Mouse (Mus musculus) heart, embryonic 14.5 days (tissue): ENCODE data around the gene Gabarap. TPM values are rescaled to one million over a fixed set of nuclear protein-coding genes. Genes with fewer than 3 reads are reported as not detected.

Source experiments
- ATAC-seq: fragments of 200-750 bp; cut with Nextera tagmentation; 2 replicates; pipeline ENCODE4 v1.8.0; 2017; ENCODE audit warnings: low read depth, moderate TSS enrichment; ENCODE audit not compliant: insufficient number of reproducible peaks, insufficient read depth, low FRiP score
- H3K27ac ChIP-seq, 2 experiments: fragments of 200-500 bp in 1 of 2; fragments of 300-500 bp in 1 of 2; sonication (generic) in 1 of 2; replicated peaks in 1 of 2; 2 replicates each; pipeline ENCODE4 v1.5.1; 2012 to 2014; ENCODE audit warnings: low read depth in 2 of 2, low read length in 2 of 2, control low read depth in 1 of 2, mild to moderate bottlenecking in 1 of 2, mixed read lengths in 1 of 2; ENCODE audit not compliant: control insufficient read depth in 1 of 2, insufficient read depth in 1 of 2
- H3K27me3 ChIP-seq: fragments of 300-500 bp; sonication (generic); 2 replicates; pipeline ENCODE4 v1.6.1; 2014; ENCODE audit warnings: mild to moderate bottlenecking, low read length, control low read depth; ENCODE audit not compliant: control insufficient read depth, insufficient read depth
- H3K36me3 ChIP-seq: fragments of 300-500 bp; sonication (generic); 2 replicates; pipeline ENCODE4 v1.6.1; 2014; ENCODE audit warnings: mild to moderate bottlenecking, control low read depth, low read length, mixed read lengths; ENCODE audit not compliant: control insufficient read depth, insufficient read depth
- H3K4me1 ChIP-seq, 2 experiments: fragments of 200-500 bp in 1 of 2; fragments of 300-500 bp in 1 of 2; sonication (generic) in 1 of 2; 2 replicates each; pipeline ENCODE4 v1.6.1; 2012 to 2014; ENCODE audit warnings: low read length in 2 of 2, control low read depth in 1 of 2, mixed read lengths in 1 of 2; ENCODE audit not compliant: control insufficient read depth in 2 of 2, insufficient read depth in 2 of 2
- H3K4me2 ChIP-seq: fragments of 300-500 bp; sonication (generic); 2 replicates; pipeline ENCODE4 v1.6.1; 2014; ENCODE audit warnings: mild to moderate bottlenecking, low read length
- H3K4me3 ChIP-seq, 2 experiments: fragments of 200-500 bp in 1 of 2; fragments of 300-500 bp in 1 of 2; sonication (generic) in 1 of 2; 2 replicates each; pipeline ENCODE4 v1.5.1; 2012 to 2014; ENCODE audit warnings: low read length in 2 of 2, mild to moderate bottlenecking in 2 of 2, control low read depth in 1 of 2, low read depth in 1 of 2, moderate library complexity in 1 of 2; ENCODE audit not compliant: control insufficient read depth in 1 of 2, insufficient read depth in 1 of 2
- H3K9ac ChIP-seq: fragments of 300-500 bp; sonication (generic); 2 replicates; pipeline ENCODE4 v1.6.1; 2014; ENCODE audit warnings: mild to moderate bottlenecking, low read length
- H3K9me3 ChIP-seq: fragments of 300-500 bp; sonication (generic); 2 replicates; pipeline ENCODE4 v1.6.1; 2016; ENCODE audit warnings: low read length, control low read depth; ENCODE audit not compliant: control insufficient read depth
- WGBS: fragments of 180-500 bp; shearing (Covaris S2); extraction: QIAGEN DNeasy Blood & Tissue Kit; methylation state at CpG from one replicate; pipeline ENCODE4 v1.1.7; 2014; 5-methylcytosine and 5-hydroxymethylcytosine counted together
- polyA plus RNA-seq: library from polyadenylated mRNA; unstranded; fragments of >200 nt; fragmentation: Nextera tagmentation; extraction: Ambion mirVana; gene quantifications from 2 replicates; pipeline ENCODE4 v1.2.1, GENCODE M21; 2014

The Gabarap gene
- polyA plus RNA-seq, 1 experiment from 2014 or later: 540 TPM

- peak overlapping the region; percentile 83; the same call in 1 of the 2 replicates for H3K9ac ChIP-seq
- H3K9me3 ChIP-seq: no peaks in the 10 kb centered on the region
- peaks cover 15 to 47% of the 10 kb centered on the region in 2 experiments for H3K4me1 ChIP-seq
- no peak overlapping the region for H3K4me2 ChIP-seq
- ATAC-seq: no peak
- H3K36me3 ChIP-seq: peaks cover 18% of the 10 kb centered on the region
- H3K27ac ChIP-seq: no peak overlapping the region
- no peaks in the 10 kb centered on the region for H3K27me3 ChIP-seq
- no peak overlapping the region for H3K4me3 ChIP-seq
- 40% methylated on average over 7 of the region's 7 CpGs for WGBS
These were observed 26.3 kb downstream of the Gabarap start for GRCm38 (mm10) chr11:70017199-70017767.

- Histone ChIP-seq H3K36me3 (peaks cover 8% of the 10 kb centered on the region), H3K9ac (peak overlapping the region; percentile 83), H3K4me3 (peak overlapping the region; percentile 36 to 56), H3K4me2 (peak overlapping the region; percentile 71), H3K4me1 (peaks cover 15 to 50% of the 10 kb centered on the region in 2 experiments), H3K27me3 (no peaks in the 10 kb centered on the region), H3K9me3 (no peaks in the 10 kb centered on the region), H3K27ac (peak overlapping the region in 1 of 2 experiments; percentile 78; a peak in 2 of 4 replicates)
- WGBS: 3% methylated on average over 24 of the region's 25 CpGs
- no peak for ATAC-seq
These were observed 27.4 kb downstream of the Gabarap start for GRCm38 (mm10) chr11:70018131-70018990.

GRCm38 (mm10) chr11:70019495-70020021 lies 28.6 kb downstream of the Gabarap start:
- Histone ChIP-seq H3K4me1 (peaks cover 15 to 51% of the 10 kb centered on the region in 2 experiments), H3K27ac (peak overlapping the region; percentile 24 to 78; a peak in 2 of 4 replicates), H3K36me3 (no peaks in the 10 kb centered on the region), H3K9ac (peak overlapping the region; percentile 83), H3K4me2 (peak overlapping the region; percentile 71), H3K4me3 (peak overlapping the region; percentile 35 to 56; a peak in 3 of 4 replicates), H3K27me3 (no peaks in the 10 kb centered on the region), H3K9me3 (no peaks in the 10 kb centered on the region)
- ATAC-seq: no peak
- 0% methylated on average over 1 of the region's 2 CpGs for WGBS

GRCm38 (mm10) chr11:70020022-70020631 lies 29.2 kb downstream of the Gabarap start:
- Histone ChIP-seq H3K4me3 (peak overlapping the region in 1 of 2 experiments; percentile 42; a peak in 2 of 4 replicates), H3K9me3 (no peaks in the 10 kb centered on the region), H3K27ac (peak overlapping the region; percentile 51 to 69), H3K36me3 (no peaks in the 10 kb centered on the region), H3K27me3 (no peaks in the 10 kb centered on the region), H3K4me1 (peaks cover 13 to 50% of the 10 kb centered on the region in 2 experiments), H3K4me2 (peak overlapping the region; percentile 71), H3K9ac (peak overlapping the region; percentile 11; the same call in 1 of the 2 replicates)
- no peak for ATAC-seq
- 33% methylated on average over 7 of the region's 8 CpGs for WGBS

DNA sequence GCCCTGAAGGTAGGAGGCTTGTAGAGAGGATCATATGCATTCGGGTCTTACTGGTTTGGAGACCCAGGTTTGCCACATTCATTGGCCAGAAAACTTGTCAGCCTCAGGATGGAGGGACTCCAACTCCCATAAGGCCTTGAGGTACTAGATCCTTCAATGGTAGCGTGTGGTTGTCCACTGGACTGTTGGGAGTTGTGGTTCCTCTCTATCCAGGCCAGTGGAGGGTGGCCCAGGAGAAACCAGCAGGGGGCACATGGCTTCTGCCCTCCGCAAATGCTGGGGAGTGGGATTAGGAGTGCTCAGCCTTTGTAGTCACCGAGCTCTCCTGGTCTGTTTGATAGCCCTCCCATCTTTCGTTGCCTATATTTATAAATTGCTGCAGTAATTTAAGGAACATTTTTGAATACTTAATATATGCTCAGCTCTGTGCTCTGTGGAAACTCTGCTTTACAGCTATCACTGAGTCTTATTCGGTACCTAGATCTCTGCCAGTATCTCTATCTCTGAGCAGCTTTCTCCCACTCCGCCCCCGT lies 29.9 kb downstream of the Gabarap start:
- Histone ChIP-seq H3K9me3 (no peaks in the 10 kb centered on the region), H3K27me3 (no peaks in the 10 kb centered on the region), H3K4me3 (peak overlapping the region; percentile 42), H3K4me2 (peak overlapping the region; percentile 71), H3K4me1 (peaks cover 13 to 50% of the 10 kb centered on the region in 2 experiments), H3K9ac (peak overlapping the region; percentile 42), H3K36me3 (no peaks in the 10 kb centered on the region), H3K27ac (peak overlapping the region in 1 of 2 experiments; percentile 69; a peak in 2 of 4 replicates)
- ATAC-seq: peak; percentile 80
- under 1% methylated on average over 8 of the region's 8 CpGs for WGBS

DNA sequence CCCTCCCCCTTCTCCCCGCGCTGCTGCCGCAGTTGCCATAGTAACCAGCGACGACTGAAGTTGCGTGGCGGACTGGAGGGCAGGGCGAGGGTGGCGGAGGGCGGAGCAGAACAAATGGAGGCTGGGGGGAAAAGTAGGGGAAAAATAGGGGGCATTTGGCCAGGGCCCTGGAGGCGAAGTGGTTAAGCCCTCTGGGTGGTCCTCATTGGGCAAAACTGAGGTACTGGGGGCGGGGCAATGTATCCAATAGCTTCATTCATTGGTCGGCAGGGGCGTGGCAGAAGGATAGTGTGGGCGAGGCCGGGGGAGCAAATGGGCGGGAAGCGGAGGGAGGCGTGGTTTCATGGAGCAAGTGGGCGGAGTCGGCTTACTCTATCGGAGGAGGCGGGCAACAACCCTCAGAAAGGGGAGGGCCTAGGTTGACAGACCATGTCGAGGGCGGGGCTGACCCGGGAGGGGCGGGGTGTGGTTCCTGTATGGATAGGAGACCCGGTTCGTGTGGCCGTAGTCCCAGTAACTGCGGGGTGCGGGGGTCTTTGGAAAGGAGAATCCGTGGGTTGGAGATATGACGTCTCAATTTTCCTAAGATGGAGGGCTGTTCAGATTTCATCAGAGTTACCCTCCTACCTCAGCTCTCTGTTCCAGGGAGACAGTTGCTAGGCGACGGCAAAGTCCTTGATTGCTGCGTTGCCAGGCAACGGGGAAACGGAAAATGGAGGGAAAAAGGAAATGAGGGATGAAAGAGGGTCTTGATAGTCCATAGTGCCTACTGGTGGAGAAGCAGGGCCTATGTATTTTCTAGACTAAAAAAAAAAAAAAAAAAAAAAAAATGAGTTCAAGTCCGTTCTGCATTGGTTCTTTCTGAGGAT lies 30.6 kb downstream of the Gabarap start:
- Histone ChIP-seq H3K9me3 (no peaks in the 10 kb centered on the region), H3K4me2 (peak overlapping the region; percentile 71), H3K27me3 (no peaks in the 10 kb centered on the region), H3K4me1 (peaks cover 20 to 55% of the 10 kb centered on the region in 2 experiments), H3K9ac (peak overlapping the region; percentile 42), H3K4me3 (peak overlapping the region; percentile 42), H3K27ac (peak overlapping the region in 1 of 2 experiments; percentile 68; a peak in 2 of 4 replicates), H3K36me3 (no peaks in the 10 kb centered on the region)
- WGBS: 3% methylated on average over 40 of the region's 40 CpGs
- peak; percentile 62 for ATAC-seq
